Mouse (Mus musculus): ENCODE data around the gene Tns1. TPM values are rescaled to one million over a fixed set of nuclear protein-coding genes. Genes with fewer than 3 reads are reported as not detected.

The Tns1 gene
- polyA plus RNA-seq, 1 experiment from 2014 or later: 8.2 TPM

DNA sequence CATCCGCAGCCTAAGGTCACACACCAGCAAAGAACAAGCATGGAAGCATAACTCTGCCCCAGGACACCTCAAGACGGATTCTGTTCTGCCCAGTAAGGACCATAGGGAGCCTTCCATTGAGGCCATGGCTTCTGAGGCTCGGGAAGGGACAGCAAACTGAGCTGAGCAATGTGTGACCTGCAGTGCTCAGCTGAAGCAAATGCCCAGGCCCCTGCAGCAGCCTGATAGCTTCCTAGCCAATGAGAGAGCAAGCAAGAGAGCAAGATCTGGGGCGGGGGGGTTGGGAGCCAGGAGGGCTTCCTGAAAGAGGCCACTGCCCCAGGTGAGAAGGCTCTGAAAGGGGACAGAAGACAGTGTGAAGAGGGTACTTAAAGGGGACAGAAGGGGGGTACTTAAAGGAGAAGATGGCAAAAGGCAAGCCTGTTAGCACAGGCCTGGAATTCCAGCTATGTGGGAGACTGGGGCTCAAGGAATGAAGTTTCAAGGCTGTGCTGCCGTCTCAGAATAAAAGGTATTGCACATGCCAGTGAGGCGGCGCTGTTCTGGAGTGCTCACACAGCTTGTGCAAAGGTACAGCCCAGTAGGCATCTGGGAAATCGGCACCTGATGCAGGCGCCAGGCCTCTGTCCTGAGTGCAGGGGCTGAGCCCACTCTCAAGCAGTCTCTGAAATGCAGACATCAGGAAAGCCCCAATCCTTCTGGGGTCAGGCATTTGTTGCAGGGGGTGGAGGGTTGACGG is 99.6 kb downstream of the Tns1 start:
- H3K27ac ChIP-seq (ENCODE audit: low read length): no peak overlapping the region
- H3K27me3 ChIP-seq (ENCODE audit: control insufficient read depth, insufficient read depth, low read depth, low read length): no peaks in the 10 kb centered on the region
- H3K9ac ChIP-seq (ENCODE audit: low read depth, low read length): no peak overlapping the region
- no peak for ATAC-seq
- H3K36me3 ChIP-seq (ENCODE audit: control insufficient read depth, insufficient read depth, low read length): no peaks in the 10 kb centered on the region
- H3K4me3 ChIP-seq (ENCODE audit: low read depth, low read length): no peak overlapping the region
- H3K4me1 ChIP-seq (ENCODE audit: control insufficient read depth, insufficient read depth, low read length): peaks cover 8% of the 10 kb centered on the region
- WGBS: 71% methylated on average over 10 of the region's 10 CpGs
- H3K9me3 ChIP-seq (replicated peaks; ENCODE audit: control insufficient read depth, low read length, poor library complexity, severe bottlenecking): no peaks in the 10 kb centered on the region
- no peak overlapping the region for H3K4me2 ChIP-seq (ENCODE audit: low read length)

DNA sequence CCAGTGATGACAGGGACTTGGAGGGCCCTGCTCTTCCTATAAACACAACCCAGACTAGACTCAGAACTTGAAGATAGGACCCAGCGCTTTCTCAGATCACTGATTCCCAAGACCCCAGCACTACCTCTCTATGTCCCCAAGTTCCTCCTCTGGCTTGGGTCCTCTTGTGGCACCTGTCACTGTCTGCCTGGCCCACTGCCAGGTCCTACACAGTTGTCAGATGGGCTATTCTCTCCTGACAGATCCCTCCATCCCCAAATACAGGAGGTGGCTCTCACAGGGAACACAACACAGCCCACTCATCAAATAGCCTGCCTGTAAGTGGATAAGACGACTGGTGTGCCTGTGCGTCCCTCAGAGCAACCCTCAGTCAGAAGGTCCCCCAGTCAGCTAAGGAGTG is 101.3 kb downstream of the Tns1 start:
- no peak overlapping the region for H3K4me2 ChIP-seq (ENCODE audit: low read length)
- no peak overlapping the region for H3K4me3 ChIP-seq (ENCODE audit: low read depth, low read length)
- 85% methylated on average over 3 of the region's 3 CpGs for WGBS
- H3K36me3 ChIP-seq (ENCODE audit: control insufficient read depth, insufficient read depth, low read length): no peaks in the 10 kb centered on the region
- no peak overlapping the region for H3K9ac ChIP-seq (ENCODE audit: low read depth, low read length)
- H3K9me3 ChIP-seq (replicated peaks; ENCODE audit: control insufficient read depth, low read length, poor library complexity, severe bottlenecking): no peaks in the 10 kb centered on the region
- ATAC-seq: no peak
- H3K27ac ChIP-seq (ENCODE audit: low read length): no peak overlapping the region
- no peaks in the 10 kb centered on the region for H3K27me3 ChIP-seq (ENCODE audit: control insufficient read depth, insufficient read depth, low read depth, low read length)
- H3K4me1 ChIP-seq (ENCODE audit: control insufficient read depth, insufficient read depth, low read length): peaks cover 8% of the 10 kb centered on the region

DNA sequence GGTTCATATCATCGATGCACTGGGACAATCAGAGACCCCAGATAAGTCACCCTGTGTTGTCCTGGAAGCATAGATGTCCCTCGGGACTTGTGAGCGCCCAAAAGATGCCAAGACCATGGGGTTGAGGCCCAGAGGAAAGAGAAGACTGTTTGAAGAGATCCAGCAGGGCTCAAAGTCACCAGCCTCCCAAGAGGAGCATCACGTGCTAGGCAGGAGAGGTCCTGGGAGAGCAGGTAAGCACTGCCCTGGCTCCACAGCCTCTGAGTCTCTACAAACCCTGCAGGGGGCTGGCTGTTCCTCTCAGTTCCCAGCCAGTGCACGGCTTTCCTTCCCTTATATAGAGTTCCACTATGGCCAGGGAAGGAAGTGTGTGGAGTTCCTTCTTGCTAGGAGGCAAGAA is 101.7 kb downstream of the Tns1 start:
- Histone ChIP-seq H3K36me3 (ENCODE audit: control insufficient read depth, insufficient read depth, low read length) (no peaks in the 10 kb centered on the region), H3K4me2 (ENCODE audit: low read length) (no peak overlapping the region), H3K4me3 (ENCODE audit: low read depth, low read length) (no peak overlapping the region), H3K9ac (ENCODE audit: low read depth, low read length) (no peak overlapping the region), H3K27me3 (ENCODE audit: control insufficient read depth, insufficient read depth, low read depth, low read length) (no peaks in the 10 kb centered on the region), H3K9me3 (replicated peaks; ENCODE audit: control insufficient read depth, low read length, poor library complexity, severe bottlenecking) (no peaks in the 10 kb centered on the region), H3K4me1 (ENCODE audit: control insufficient read depth, insufficient read depth, low read length) (peaks cover 5% of the 10 kb centered on the region), H3K27ac (ENCODE audit: low read length) (no peak overlapping the region)
- no peak for ATAC-seq
- WGBS: 77% methylated on average over 5 of the region's 5 CpGs

DNA sequence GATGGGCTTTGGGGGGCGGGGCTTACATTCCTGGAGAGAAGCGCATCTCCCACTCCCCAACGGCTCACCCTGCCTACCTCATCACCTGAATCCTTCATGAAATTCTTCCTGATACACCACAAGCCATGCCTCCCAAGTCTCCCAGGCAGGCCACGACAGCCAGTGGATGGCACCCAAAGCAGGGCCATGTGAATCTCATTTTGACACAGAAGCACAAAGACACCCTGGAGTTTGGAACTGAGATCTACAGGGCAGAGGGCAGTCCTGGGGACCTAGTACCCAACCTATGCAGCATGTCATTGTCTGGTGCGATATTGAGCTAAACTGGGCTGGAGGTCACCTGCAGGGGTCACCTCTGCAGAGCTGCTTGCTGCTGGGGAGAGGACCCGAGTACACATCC is 104.0 kb downstream of the Tns1 start:
- 79% methylated on average over 6 of the region's 6 CpGs for whole genome bisulfite sequencing
- ATAC-seq: no peak

DNA sequence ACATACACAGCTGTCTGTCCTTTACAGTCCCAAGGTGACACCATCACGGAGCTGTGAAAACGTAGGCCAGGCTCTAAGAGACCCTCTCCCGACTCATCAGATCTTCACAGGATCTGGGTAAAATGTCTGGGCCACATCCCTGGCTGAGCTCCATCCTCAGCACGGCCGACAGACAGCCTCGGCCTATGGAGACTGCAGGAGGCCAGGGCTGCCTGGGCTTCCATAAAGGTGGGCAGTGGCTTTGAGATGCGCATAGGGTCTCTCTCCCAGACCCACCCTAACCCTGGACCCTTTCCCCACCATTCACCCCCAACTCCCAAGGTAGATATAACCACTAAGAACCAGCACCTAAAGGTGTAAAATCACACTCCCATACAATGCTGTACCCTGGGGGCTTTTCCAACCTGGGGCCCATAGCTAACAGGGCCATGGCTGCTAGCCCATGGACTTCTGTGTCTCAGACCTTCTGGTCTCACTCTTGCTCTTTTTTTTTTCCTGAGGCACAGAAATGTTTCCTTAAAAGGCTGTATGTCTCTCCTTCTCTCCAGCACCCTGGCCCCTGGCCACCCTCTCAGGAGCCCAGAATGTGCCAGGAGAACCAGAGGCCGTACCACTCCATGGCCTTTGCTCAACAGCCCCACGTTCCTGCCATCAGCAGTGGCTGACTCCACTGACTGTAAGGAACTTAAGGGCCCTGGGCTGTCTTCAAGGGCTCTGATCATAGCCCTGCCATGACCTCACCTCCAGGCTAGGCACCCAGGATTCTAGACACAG is 106.7 kb downstream of the Tns1 start:
- no peak for ATAC-seq
- WGBS: 88% methylated on average over 9 of the region's 9 CpGs
- Histone ChIP-seq H3K9me3 (replicated peaks; ENCODE audit: control insufficient read depth, low read length, poor library complexity, severe bottlenecking) (no peaks in the 10 kb centered on the region), H3K4me1 (ENCODE audit: control insufficient read depth, insufficient read depth, low read length) (no peaks in the 10 kb centered on the region), H3K9ac (ENCODE audit: low read depth, low read length) (no peak overlapping the region), H3K36me3 (ENCODE audit: control insufficient read depth, insufficient read depth, low read length) (no peaks in the 10 kb centered on the region), H3K4me2 (ENCODE audit: low read length) (no peak overlapping the region), H3K27me3 (ENCODE audit: control insufficient read depth, insufficient read depth, low read depth, low read length) (no peaks in the 10 kb centered on the region), H3K27ac (ENCODE audit: low read length) (no peak overlapping the region), H3K4me3 (ENCODE audit: low read depth, low read length) (no peak overlapping the region)

More for the DNA sequence above, 104.0 kb downstream of the Tns1 start:
- Histone ChIP-seq H3K27ac (ENCODE audit: low read length) (no peak overlapping the region), H3K36me3 (ENCODE audit: control insufficient read depth, insufficient read depth, low read length) (no peaks in the 10 kb centered on the region), H3K4me3 (ENCODE audit: low read depth, low read length) (no peak overlapping the region), H3K4me2 (ENCODE audit: low read length) (no peak overlapping the region), H3K27me3 (ENCODE audit: control insufficient read depth, insufficient read depth, low read depth, low read length) (no peaks in the 10 kb centered on the region), H3K9ac (ENCODE audit: low read depth, low read length) (no peak overlapping the region), H3K9me3 (replicated peaks; ENCODE audit: control insufficient read depth, low read length, poor library complexity, severe bottlenecking) (no peaks in the 10 kb centered on the region), H3K4me1 (ENCODE audit: control insufficient read depth, insufficient read depth, low read length) (no peaks in the 10 kb centered on the region)

DNA sequence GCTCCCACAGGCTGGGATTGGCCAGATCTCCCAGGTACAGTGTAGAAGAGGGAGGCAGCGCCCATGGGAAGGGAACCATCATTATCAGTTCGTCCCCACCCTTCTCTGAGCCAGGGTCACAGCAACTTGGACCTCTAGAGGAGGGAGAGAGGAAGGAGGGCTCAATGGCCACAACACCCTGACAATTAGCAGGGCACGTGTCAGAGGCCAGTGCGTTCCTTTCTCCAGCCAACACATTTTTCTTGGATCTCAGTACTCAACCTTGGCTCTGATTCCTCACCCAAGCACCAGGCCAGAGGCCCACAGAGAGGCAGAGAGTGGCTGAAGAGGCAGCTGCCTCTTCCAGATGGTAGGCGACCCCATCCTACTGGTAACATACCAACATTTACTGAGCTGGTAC is 107.6 kb downstream of the Tns1 start:
- Histone ChIP-seq H3K4me2 (ENCODE audit: low read length) (no peak overlapping the region), H3K9me3 (replicated peaks; ENCODE audit: control insufficient read depth, low read length, poor library complexity, severe bottlenecking) (no peaks in the 10 kb centered on the region), H3K4me3 (ENCODE audit: low read depth, low read length) (no peak overlapping the region), H3K27ac (ENCODE audit: low read length) (no peak overlapping the region), H3K27me3 (ENCODE audit: control insufficient read depth, insufficient read depth, low read depth, low read length) (no peaks in the 10 kb centered on the region), H3K36me3 (ENCODE audit: control insufficient read depth, insufficient read depth, low read length) (no peaks in the 10 kb centered on the region), H3K4me1 (ENCODE audit: control insufficient read depth, insufficient read depth, low read length) (no peaks in the 10 kb centered on the region), H3K9ac (ENCODE audit: low read depth, low read length) (no peak overlapping the region)
- 83% methylated on average over 5 of the region's 5 CpGs for WGBS
- ATAC-seq: no peak

DNA sequence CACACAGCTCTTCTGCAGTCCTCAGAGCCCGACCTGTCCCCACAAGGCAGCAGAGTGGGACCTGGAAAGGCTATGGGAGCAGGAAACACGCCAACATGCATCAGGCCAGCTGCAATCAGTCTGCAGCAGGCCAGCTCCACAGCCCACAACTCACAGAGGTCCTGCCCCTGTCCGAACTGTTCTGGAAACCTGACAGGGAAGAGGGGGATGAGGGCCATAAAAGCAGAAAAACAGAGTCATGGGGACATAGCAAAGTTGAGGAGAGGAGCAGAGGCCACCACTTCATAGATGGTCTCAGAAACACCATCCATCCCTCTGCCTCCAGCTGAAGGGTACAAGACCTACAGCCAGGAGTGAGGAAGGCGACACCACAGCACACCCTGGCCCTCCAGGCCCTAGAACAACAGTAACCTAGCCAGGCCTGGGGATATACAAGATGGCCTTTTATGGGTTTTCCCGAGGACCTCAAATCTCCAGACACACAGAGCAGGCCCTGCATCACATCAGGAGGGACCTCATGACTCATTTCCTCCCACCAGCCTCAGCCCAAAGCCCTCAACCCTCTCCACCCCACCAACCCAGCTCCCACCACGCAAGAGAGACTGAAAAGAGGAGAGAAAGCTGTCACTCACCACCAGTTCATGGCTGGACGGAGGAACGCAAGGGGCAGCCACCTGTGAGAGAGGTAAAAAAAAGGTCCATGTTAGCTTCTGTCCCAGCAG is 108.6 kb downstream of the Tns1 start:
- Histone ChIP-seq H3K27me3 (ENCODE audit: control insufficient read depth, insufficient read depth, low read depth, low read length) (no peaks in the 10 kb centered on the region), H3K27ac (ENCODE audit: low read length) (no peak overlapping the region), H3K4me2 (ENCODE audit: low read length) (no peak overlapping the region), H3K9me3 (replicated peaks; ENCODE audit: control insufficient read depth, low read length, poor library complexity, severe bottlenecking) (no peaks in the 10 kb centered on the region), H3K4me3 (ENCODE audit: low read depth, low read length) (no peak overlapping the region), H3K4me1 (ENCODE audit: control insufficient read depth, insufficient read depth, low read length) (no peaks in the 10 kb centered on the region), H3K36me3 (ENCODE audit: control insufficient read depth, insufficient read depth, low read length) (no peaks in the 10 kb centered on the region), H3K9ac (ENCODE audit: low read depth, low read length) (no peak overlapping the region)
- no peak for ATAC-seq
- 81% methylated on average over 8 of the region's 8 CpGs for WGBS

DNA sequence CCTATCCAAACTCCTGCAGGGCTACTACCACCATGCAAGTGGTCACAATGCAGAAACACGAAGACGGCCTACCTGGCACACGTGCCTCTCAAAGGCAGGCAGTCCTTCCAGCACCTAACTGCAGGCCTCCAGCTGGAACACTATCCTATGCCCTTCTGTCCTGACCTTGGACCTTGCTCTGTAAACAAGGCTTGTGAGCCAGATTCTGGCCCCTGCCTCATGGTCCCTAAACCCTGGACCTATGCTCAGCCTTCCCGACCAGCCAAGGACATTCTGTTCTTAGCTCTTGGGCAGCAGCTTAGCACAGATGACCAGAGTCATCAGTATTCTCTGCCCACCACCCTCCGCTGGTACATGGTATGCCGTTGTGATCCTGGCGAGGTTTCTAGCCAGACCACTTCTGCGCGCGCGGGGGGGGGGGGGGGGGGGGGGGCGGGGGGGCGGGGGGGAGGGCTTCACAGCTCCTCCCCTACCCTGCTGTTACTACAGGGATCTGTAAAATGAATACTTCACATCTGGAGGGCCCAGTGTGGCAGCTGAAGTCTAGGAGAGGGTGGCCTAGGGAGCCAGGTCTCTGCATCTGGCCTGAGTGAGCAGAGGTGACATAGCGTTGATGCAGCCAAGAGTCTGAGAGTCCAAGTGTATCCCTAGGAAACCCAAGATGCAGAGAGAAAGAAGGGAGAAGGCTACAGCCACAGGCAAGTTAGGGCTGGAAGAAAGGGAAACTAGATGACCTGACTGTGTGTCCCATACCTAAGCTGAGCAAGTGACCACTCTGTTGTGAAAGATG is 109.5 kb downstream of the Tns1 start:
- Histone ChIP-seq H3K36me3 (ENCODE audit: control insufficient read depth, insufficient read depth, low read length) (no peaks in the 10 kb centered on the region), H3K4me3 (ENCODE audit: low read depth, low read length) (no peak overlapping the region), H3K4me1 (ENCODE audit: control insufficient read depth, insufficient read depth, low read length) (no peaks in the 10 kb centered on the region), H3K27ac (ENCODE audit: low read length) (no peak overlapping the region), H3K4me2 (ENCODE audit: low read length) (no peak overlapping the region), H3K9ac (ENCODE audit: low read depth, low read length) (no peak overlapping the region), H3K27me3 (ENCODE audit: control insufficient read depth, insufficient read depth, low read depth, low read length) (no peaks in the 10 kb centered on the region), H3K9me3 (replicated peaks; ENCODE audit: control insufficient read depth, low read length, poor library complexity, severe bottlenecking) (no peaks in the 10 kb centered on the region)
- 86% methylated on average over 8 of the region's 14 CpGs for WGBS
- ATAC-seq: no peak
